Mouse (Mus musculus) hindbrain, embryonic 11.5 days (tissue): ENCODE data around the gene Etl4. TPM values are rescaled to one million over a fixed set of nuclear protein-coding genes. Genes with fewer than 3 reads are reported as not detected.

ENCODE experiments used
- ATAC-seq: fragments of 200-750 bp; cut with Nextera tagmentation; 2 replicates; pipeline ENCODE4 v1.8.0; 2017; ENCODE audit warnings: mild to moderate bottlenecking, moderate TSS enrichment, moderate library complexity; ENCODE audit not compliant: low FRiP score
- DNase-seq: peaks from one replicate; pipeline ENCODE4 v3.0.0-alpha.2; 2015; ENCODE audit warnings: low spot score
- H3K27ac ChIP-seq: fragments of 300-500 bp; sonication (generic); 2 replicates; pipeline ENCODE4 v1.5.1; 2014; ENCODE audit warnings: mild to moderate bottlenecking, low read depth, low read length
- H3K27me3 ChIP-seq: fragments of 300-500 bp; sonication (generic); 2 replicates; pipeline ENCODE4 v1.6.1; 2014; ENCODE audit warnings: mild to moderate bottlenecking, low read length, moderate library complexity, mixed read lengths; ENCODE audit not compliant: control insufficient read depth, insufficient read depth
- H3K36me3 ChIP-seq: fragments of 300-500 bp; sonication (generic); 2 replicates; pipeline ENCODE4 v1.6.1; 2014; ENCODE audit warnings: mild to moderate bottlenecking, low read length, moderate library complexity, mixed read lengths; ENCODE audit not compliant: control insufficient read depth, insufficient read depth
- H3K4me1 ChIP-seq: fragments of 300-500 bp; sonication (generic); replicated peaks from 2 replicates; pipeline ENCODE4 v1.6.1; 2014; ENCODE audit warnings: low read length, mixed read lengths; ENCODE audit not compliant: control insufficient read depth, insufficient read depth
- H3K4me2 ChIP-seq: fragments of 300-500 bp; sonication (generic); replicated peaks from 2 replicates; pipeline ENCODE4 v1.6.1; 2014; ENCODE audit warnings: mild to moderate bottlenecking, low read depth, low read length
- H3K4me3 ChIP-seq: fragments of 300-500 bp; sonication (generic); 2 replicates; pipeline ENCODE4 v1.5.1; 2014; ENCODE audit warnings: low read depth, low read length
- H3K9ac ChIP-seq: fragments of 300-500 bp; sonication (generic); 2 replicates; pipeline ENCODE4 v1.6.1; 2014; ENCODE audit warnings: low read depth, low read length
- H3K9me3 ChIP-seq: fragments of 300-500 bp; sonication (generic); 2 replicates; pipeline ENCODE4 v1.6.1; 2016; ENCODE audit warnings: low read length; ENCODE audit not compliant: control insufficient read depth
- WGBS: fragments of 180-500 bp; shearing (Covaris S2); extraction: QIAGEN DNeasy Blood & Tissue Kit; methylation state at CpG from one replicate; pipeline ENCODE4 v1.1.7; 2014; 5-methylcytosine and 5-hydroxymethylcytosine counted together
- polyA plus RNA-seq: library from polyadenylated mRNA; unstranded; fragments of >200 nt; fragmentation: Nextera tagmentation; extraction: Ambion mirVana; gene quantifications from 2 replicates; pipeline ENCODE4 v1.2.1, GENCODE M21; 2014

Etl4 gene
- polyA plus RNA-seq, 1 experiment from 2014 or later, result 26.2 TPM

- DNase-seq (peak; percentile 51), ATAC-seq (peak; percentile 5; the same call in 1 of the 2 replicates)
- Histone ChIP-seq H3K9me3 (no peaks in the 10 kb centered on the region), H3K4me2 (peak overlapping the region; percentile 81), H3K36me3 (no peaks in the 10 kb centered on the region), H3K9ac (peak overlapping the region; percentile 53), H3K27me3 (no peaks in the 10 kb centered on the region), H3K4me3 (peak overlapping the region; percentile 49), H3K4me1 (no peaks in the 10 kb centered on the region; the same call in 1 of the 2 replicates), H3K27ac (no peak overlapping the region)
- under 1% methylated on average over 12 of the region's 12 CpGs for WGBS
These were observed 610.5 kb downstream of the Etl4 start for GRCm38 (mm10) chr2:20520099-20520475.

- Histone ChIP-seq H3K9me3 (no peaks in the 10 kb centered on the region), H3K9ac (no peak overlapping the region; the same call in 1 of the 2 replicates), H3K27ac (no peak overlapping the region), H3K4me2 (peak overlapping the region; percentile 81), H3K4me1 (no peaks in the 10 kb centered on the region; the same call in 1 of the 2 replicates), H3K36me3 (no peaks in the 10 kb centered on the region), H3K4me3 (peak overlapping the region; percentile 49), H3K27me3 (no peaks in the 10 kb centered on the region)
- peak; percentile 55; the same call in 1 of the 2 replicates for ATAC-seq
- peak; percentile 29 for DNase-seq
- 31% methylated on average over 23 of the region's 23 CpGs for WGBS
These were observed 611.3 kb downstream of the Etl4 start for GRCm38 (mm10) chr2:20520636-20521595.

- no peaks in the 10 kb centered on the region for H3K27me3 ChIP-seq
- ATAC-seq (no peak), DNase-seq (no peak)
- H3K4me1 ChIP-seq, result no peaks in the 10 kb centered on the region; the same call in 1 of the 2 replicates
- 48% methylated on average over 11 of the region's 11 CpGs for WGBS
- no peaks in the 10 kb centered on the region for H3K9me3 ChIP-seq
- no peak overlapping the region for H3K4me2 ChIP-seq
- no peak overlapping the region for H3K27ac ChIP-seq
- no peak overlapping the region for H3K9ac ChIP-seq
- no peaks in the 10 kb centered on the region for H3K36me3 ChIP-seq
- no peak overlapping the region for H3K4me3 ChIP-seq
These were observed 612.2 kb downstream of the Etl4 start for GRCm38 (mm10) chr2:20521686-20522285.

GRCm38 (mm10) chr2:20523636-20524035, 614.1 kb downstream of the Etl4 start:
- Histone ChIP-seq H3K9ac (no peak overlapping the region), H3K27ac (no peak overlapping the region), H3K4me2 (no peak overlapping the region), H3K36me3 (no peaks in the 10 kb centered on the region), H3K4me1 (no peaks in the 10 kb centered on the region; the same call in 1 of the 2 replicates), H3K9me3 (no peaks in the 10 kb centered on the region), H3K4me3 (no peak overlapping the region), H3K27me3 (no peaks in the 10 kb centered on the region)
- ATAC-seq (no peak), DNase-seq (no peak)
- WGBS, result 84% methylated on average over 3 of the region's 3 CpGs

- Histone ChIP-seq H3K4me1 (no peaks in the 10 kb centered on the region), H3K9me3 (no peaks in the 10 kb centered on the region), H3K27me3 (no peaks in the 10 kb centered on the region), H3K9ac (no peak overlapping the region), H3K36me3 (no peaks in the 10 kb centered on the region), H3K4me2 (no peak overlapping the region), H3K4me3 (no peak overlapping the region), H3K27ac (no peak overlapping the region)
- WGBS, result 18% methylated on average over 4 of the region's 4 CpGs
- ATAC-seq (peak; percentile 61; the same call in 1 of the 2 replicates), DNase-seq (no peak)
These were observed 616.5 kb downstream of the Etl4 start for GRCm38 (mm10) chr2:20525879-20526593.

GRCm38 (mm10) chr2:20526856-20527255, 617.3 kb downstream of the Etl4 start:
- Histone ChIP-seq H3K36me3 (no peaks in the 10 kb centered on the region), H3K9me3 (no peaks in the 10 kb centered on the region), H3K4me2 (no peak overlapping the region), H3K27ac (no peak overlapping the region), H3K4me1 (no peaks in the 10 kb centered on the region), H3K9ac (no peak overlapping the region), H3K27me3 (no peaks in the 10 kb centered on the region), H3K4me3 (no peak overlapping the region)
- DNase-seq, result no peak
- WGBS, result 95% methylated on average over 3 of the region's 3 CpGs
- no peak for ATAC-seq

- H3K9ac ChIP-seq, result no peak overlapping the region
- no peak overlapping the region for H3K4me3 ChIP-seq
- 70% methylated on average over 3 of the region's 3 CpGs for WGBS
- no peak for ATAC-seq
- H3K9me3 ChIP-seq, result no peaks in the 10 kb centered on the region
- H3K36me3 ChIP-seq, result no peaks in the 10 kb centered on the region
- H3K27me3 ChIP-seq, result no peaks in the 10 kb centered on the region
- H3K4me2 ChIP-seq, result no peak overlapping the region
- DNase-seq, result no peak
- no peak overlapping the region for H3K27ac ChIP-seq
- H3K4me1 ChIP-seq, result no peaks in the 10 kb centered on the region
These were observed 623.0 kb downstream of the Etl4 start for GRCm38 (mm10) chr2:20532623-20533022.

- no peak for DNase-seq
- WGBS, result 75% methylated on average over 6 of the region's 6 CpGs
These were observed 628.2 kb downstream of the Etl4 start for GRCm38 (mm10) chr2:20537785-20538184.

More at GRCm38 (mm10) chr2:20537785-20538184, 628.2 kb downstream of the Etl4 start:
- Histone ChIP-seq H3K9ac (no peak overlapping the region), H3K36me3 (no peaks in the 10 kb centered on the region), H3K27me3 (no peaks in the 10 kb centered on the region), H3K4me3 (no peak overlapping the region), H3K4me2 (no peak overlapping the region), H3K4me1 (no peaks in the 10 kb centered on the region), H3K27ac (no peak overlapping the region), H3K9me3 (no peaks in the 10 kb centered on the region)
- no peak for ATAC-seq
